Mouse (Mus musculus) forebrain, embryonic 12.5 days (tissue): Measurements from ENCODE around the gene Adm. TPM values are rescaled to one million over a fixed set of nuclear protein-coding genes. Genes with fewer than 3 reads are reported as not detected.
A peak's percentile ranks its signal among the peaks of the same experiment; 100 is the strongest.

ENCODE experiments used
- ATAC-seq: fragments of 200-750 bp; cut with Nextera tagmentation; 2 replicates; pipeline ENCODE4 v1.8.0; 2017; ENCODE audit warnings: moderate TSS enrichment; ENCODE audit not compliant: low FRiP score
- H3K27ac ChIP-seq: fragments of 300-500 bp; sonication (generic); 2 replicates; pipeline ENCODE4 v1.5.1; 2016; ENCODE audit warnings: mild to moderate bottlenecking
- H3K27me3 ChIP-seq: fragments of 300-500 bp; sonication (generic); 2 replicates; pipeline ENCODE4 v1.6.1; 2016; ENCODE audit warnings: mild to moderate bottlenecking
- H3K36me3 ChIP-seq: fragments of 300-500 bp; sonication (generic); replicated peaks from 2 replicates; pipeline ENCODE4 v1.6.1; 2016; ENCODE audit warnings: mild to moderate bottlenecking
- H3K4me1 ChIP-seq: fragments of 300-500 bp; sonication (generic); 2 replicates; pipeline ENCODE4 v1.6.1; 2016
- H3K4me2 ChIP-seq: fragments of 300-500 bp; sonication (generic); 2 replicates; pipeline ENCODE4 v1.6.1; 2016; ENCODE audit warnings: mild to moderate bottlenecking, moderate library complexity
- H3K4me3 ChIP-seq: fragments of 300-500 bp; sonication (generic); replicated peaks from 2 replicates; pipeline ENCODE4 v1.5.1; 2016; ENCODE audit warnings: mild to moderate bottlenecking
- H3K9ac ChIP-seq: fragments of 300-500 bp; sonication (generic); 2 replicates; pipeline ENCODE4 v1.6.1; 2016; ENCODE audit warnings: mild to moderate bottlenecking
- H3K9me3 ChIP-seq: fragments of 300-500 bp; sonication (generic); 2 replicates; pipeline ENCODE4 v1.6.1; 2016
- WGBS: fragments of 180-500 bp; shearing (Covaris S2); methylation state at CpG from one replicate; pipeline ENCODE4 v1.1.7; 2016; 5-methylcytosine and 5-hydroxymethylcytosine counted together
- polyA plus RNA-seq: library from polyadenylated mRNA; unstranded; fragments of >200 nt; fragmentation: Nextera tagmentation; extraction: Ambion mirVana; gene quantifications from 2 replicates; pipeline ENCODE4 v1.2.1, GENCODE M21; 2016

Gene Adm
- polyA plus RNA-seq, 1 experiment from 2014 or later: 3.1 TPM

- no peak for ATAC-seq
- Histone ChIP-seq H3K36me3 (no peaks in the 10 kb centered on the region), H3K4me2 (no peak overlapping the region), H3K4me3 (no peak overlapping the region), H3K9me3 (no peaks in the 10 kb centered on the region), H3K9ac (no peak overlapping the region), H3K4me1 (no peaks in the 10 kb centered on the region), H3K27ac (no peak overlapping the region), H3K27me3 (no peaks in the 10 kb centered on the region)
- WGBS: 91% methylated on average over 6 of the region's 6 CpGs
These were observed 21.9 kb downstream of the Adm start for GRCm38 (mm10) chr7:110649133-110649987.

- 86% methylated on average over 4 of the region's 4 CpGs for WGBS
- H3K4me1 ChIP-seq: no peaks in the 10 kb centered on the region
- H3K27me3 ChIP-seq: no peaks in the 10 kb centered on the region
These were observed 23.0 kb downstream of the Adm start for GRCm38 (mm10) chr7:110650491-110650890.

GRCm38 (mm10) chr7:110651091-110651490, 23.6 kb downstream of the Adm start:
- WGBS: 87% methylated on average over 6 of the region's 6 CpGs
- no peak for ATAC-seq

More at GRCm38 (mm10) chr7:110650491-110650890, 23.0 kb downstream of the Adm start:
- Histone ChIP-seq H3K27ac (no peak overlapping the region), H3K4me2 (no peak overlapping the region), H3K4me3 (no peak overlapping the region), H3K36me3 (no peaks in the 10 kb centered on the region), H3K9me3 (no peaks in the 10 kb centered on the region), H3K9ac (no peak overlapping the region)
- no peak for ATAC-seq

GRCm38 (mm10) chr7:110655230-110655629, 27.8 kb downstream of the Adm start:
- H3K27ac ChIP-seq: no peak overlapping the region
- ATAC-seq: no peak
- H3K9ac ChIP-seq: no peak overlapping the region
- no peaks in the 10 kb centered on the region for H3K27me3 ChIP-seq
- no peaks in the 10 kb centered on the region for H3K4me1 ChIP-seq
- no peak overlapping the region for H3K4me2 ChIP-seq
- no peaks in the 10 kb centered on the region for H3K36me3 ChIP-seq
- no peaks in the 10 kb centered on the region for H3K9me3 ChIP-seq
- 79% methylated on average over 3 of the region's 3 CpGs for WGBS
- H3K4me3 ChIP-seq: no peak overlapping the region

More at GRCm38 (mm10) chr7:110651091-110651490, 23.6 kb downstream of the Adm start:
- Histone ChIP-seq H3K4me1 (no peaks in the 10 kb centered on the region), H3K9me3 (no peaks in the 10 kb centered on the region), H3K9ac (no peak overlapping the region), H3K4me3 (no peak overlapping the region), H3K4me2 (no peak overlapping the region), H3K36me3 (no peaks in the 10 kb centered on the region), H3K27ac (no peak overlapping the region), H3K27me3 (no peaks in the 10 kb centered on the region)

- no peak for ATAC-seq
- Histone ChIP-seq H3K9ac (no peak overlapping the region), H3K4me3 (no peak overlapping the region), H3K4me1 (no peaks in the 10 kb centered on the region), H3K9me3 (no peaks in the 10 kb centered on the region), H3K27ac (no peak overlapping the region), H3K27me3 (no peaks in the 10 kb centered on the region), H3K4me2 (no peak overlapping the region), H3K36me3 (no peaks in the 10 kb centered on the region)
- 73% methylated on average over 6 of the region's 6 CpGs for WGBS
These were observed 28.5 kb downstream of the Adm start for GRCm38 (mm10) chr7:110655966-110656365.

- Histone ChIP-seq H3K9ac (no peak overlapping the region), H3K27me3 (no peaks in the 10 kb centered on the region), H3K36me3 (no peaks in the 10 kb centered on the region), H3K4me3 (no peak overlapping the region), H3K4me1 (no peaks in the 10 kb centered on the region), H3K27ac (no peak overlapping the region), H3K4me2 (no peak overlapping the region), H3K9me3 (no peaks in the 10 kb centered on the region)
- WGBS: 71% methylated on average over 3 of the region's 3 CpGs
- ATAC-seq: no peak
These were observed 31.0 kb downstream of the Adm start for GRCm38 (mm10) chr7:110658378-110658928.

GRCm38 (mm10) chr7:110666537-110666936, 39.1 kb downstream of the Adm start:
- no peak overlapping the region for H3K4me2 ChIP-seq
- no peaks in the 10 kb centered on the region for H3K9me3 ChIP-seq
- no peaks in the 10 kb centered on the region for H3K27me3 ChIP-seq
- no peak overlapping the region for H3K4me3 ChIP-seq
- H3K27ac ChIP-seq: no peak overlapping the region
- WGBS: 48% methylated on average over 4 of the region's 5 CpGs
- H3K36me3 ChIP-seq: no peaks in the 10 kb centered on the region
- peaks cover 15% of the 10 kb centered on the region; the same call in 1 of the 2 replicates for H3K4me1 ChIP-seq
- H3K9ac ChIP-seq: no peak overlapping the region
- ATAC-seq: no peak

GRCm38 (mm10) chr7:110668247-110668646, 40.8 kb downstream of the Adm start:
- no peak for ATAC-seq
- Histone ChIP-seq H3K4me2 (no peak overlapping the region), H3K4me3 (no peak overlapping the region), H3K36me3 (no peaks in the 10 kb centered on the region), H3K9me3 (no peaks in the 10 kb centered on the region), H3K9ac (no peak overlapping the region), H3K27ac (no peak overlapping the region), H3K27me3 (no peaks in the 10 kb centered on the region), H3K4me1 (peaks cover 15% of the 10 kb centered on the region; the same call in 1 of the 2 replicates)
- WGBS: 76% methylated on average over 6 of the region's 6 CpGs

GRCm38 (mm10) chr7:110668756-110669155, 41.3 kb downstream of the Adm start:
- Histone ChIP-seq H3K27ac (no peak overlapping the region), H3K4me1 (peaks cover 15% of the 10 kb centered on the region; the same call in 1 of the 2 replicates), H3K9ac (no peak overlapping the region), H3K27me3 (no peaks in the 10 kb centered on the region), H3K4me2 (no peak overlapping the region), H3K9me3 (no peaks in the 10 kb centered on the region), H3K36me3 (no peaks in the 10 kb centered on the region), H3K4me3 (no peak overlapping the region)
- 22% methylated on average over 5 of the region's 5 CpGs for WGBS
- ATAC-seq: no peak

- WGBS: 37% methylated on average over 6 of the region's 6 CpGs
- Histone ChIP-seq H3K4me1 (peaks cover 15% of the 10 kb centered on the region; the same call in 1 of the 2 replicates), H3K4me3 (no peak overlapping the region), H3K9me3 (no peaks in the 10 kb centered on the region), H3K36me3 (no peaks in the 10 kb centered on the region), H3K27me3 (0 out of 2 replicates have a peak, but pooled peaks cover 4% of the 10 kb centered on the region), H3K4me2 (no peak overlapping the region), H3K9ac (no peak overlapping the region), H3K27ac (0 out of 2 replicates have a peak overlapping the region, but pooled peaks have one; percentile 13)
- ATAC-seq: no peak
These were observed 43.7 kb downstream of the Adm start for GRCm38 (mm10) chr7:110671121-110671680.
